Mouse (Mus musculus) urinary bladder, adult 18-20 months (tissue): Measurements from ENCODE around the gene Rbsn.

Experiments used
- DNase-seq, 2 experiments: peaks; one replicate each; pipeline ENCODE4 v3.0.0; 2022; ENCODE audit warnings: low spot score in 2 of 2, mixed read lengths in 2 of 2

The Rbsn gene

DNA sequence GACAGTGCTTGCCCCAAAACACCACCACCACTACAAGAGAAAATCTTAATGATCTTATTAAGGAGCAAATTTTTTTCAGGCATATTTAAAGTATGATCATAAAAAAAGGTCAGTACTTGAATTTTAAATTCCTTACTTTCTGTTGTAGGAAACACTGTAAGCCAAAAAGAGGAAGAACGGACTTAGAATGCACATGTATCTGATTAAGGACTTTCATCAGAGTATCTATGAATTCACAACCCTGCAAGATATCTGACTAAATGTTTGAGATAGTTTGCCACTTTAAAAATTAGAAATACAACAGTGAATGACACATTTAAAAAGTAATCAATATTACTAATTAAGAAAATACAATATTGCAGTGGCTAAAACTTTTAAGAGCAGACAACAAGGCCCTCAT, 38.3 kb downstream of the Rbsn start:
- no peak for DNase-seq

DNA sequence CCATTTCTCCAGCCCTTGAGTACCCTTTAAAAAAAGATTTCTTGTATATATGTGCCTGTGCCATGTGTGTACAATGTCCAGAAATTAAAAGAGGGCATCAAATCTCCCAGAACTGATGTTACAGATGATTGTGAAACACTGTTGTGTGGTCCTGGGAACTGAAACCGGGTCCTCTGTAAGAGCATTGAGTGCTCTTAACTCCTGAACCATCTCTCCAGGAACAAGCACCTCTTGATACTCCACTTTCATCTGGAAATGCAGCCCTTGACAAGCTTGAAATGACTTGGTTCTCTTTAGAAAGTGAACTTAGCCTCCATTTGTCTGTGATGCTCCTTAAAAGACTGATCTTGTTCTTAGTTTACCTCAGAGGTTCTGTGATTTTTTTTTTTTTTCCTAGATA, 52.0 kb downstream of the Rbsn start:
- DNase-seq, result no peak

DNA sequence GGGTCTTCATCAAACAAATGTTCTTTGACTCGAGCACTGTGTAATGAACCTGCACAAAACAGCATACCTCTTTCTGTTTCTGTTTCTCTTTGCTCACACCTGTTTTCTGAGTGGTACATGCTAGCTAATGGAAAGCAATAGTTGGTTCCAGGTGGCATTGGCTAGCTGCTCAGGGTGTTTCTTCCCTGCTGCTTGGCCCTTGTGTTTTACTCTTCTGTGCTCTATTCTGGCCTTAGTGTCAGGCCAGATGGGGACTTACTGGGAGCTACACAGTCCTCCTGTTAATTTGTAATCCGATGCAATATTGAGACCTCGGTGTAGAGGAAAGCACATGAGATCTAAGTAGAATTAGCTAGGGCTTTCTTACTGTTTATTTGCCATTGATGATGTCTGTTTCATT, 55.9 kb downstream of the Rbsn start:
- DNase-seq, result no peak

DNA sequence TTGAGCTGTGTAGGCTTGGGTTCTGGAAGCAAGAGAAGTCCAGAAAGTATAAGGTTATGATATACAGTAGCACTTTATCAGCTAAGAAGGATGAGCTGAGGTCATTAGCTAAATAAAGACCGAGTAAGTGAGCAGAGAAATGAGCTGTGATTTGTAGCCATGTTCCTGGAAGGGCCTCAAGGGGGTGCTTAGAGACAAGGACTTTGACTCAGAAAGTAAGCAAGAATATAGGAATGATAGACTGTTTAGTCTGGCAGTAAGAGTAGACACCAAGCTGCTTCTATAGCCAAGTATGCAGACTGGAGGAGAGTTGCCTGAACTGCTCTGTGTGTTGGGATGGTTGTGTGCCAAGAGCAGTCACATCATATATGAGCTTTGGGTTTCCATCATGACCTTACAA, 61.0 kb downstream of the Rbsn start:
- DNase-seq, result no peak

DNA sequence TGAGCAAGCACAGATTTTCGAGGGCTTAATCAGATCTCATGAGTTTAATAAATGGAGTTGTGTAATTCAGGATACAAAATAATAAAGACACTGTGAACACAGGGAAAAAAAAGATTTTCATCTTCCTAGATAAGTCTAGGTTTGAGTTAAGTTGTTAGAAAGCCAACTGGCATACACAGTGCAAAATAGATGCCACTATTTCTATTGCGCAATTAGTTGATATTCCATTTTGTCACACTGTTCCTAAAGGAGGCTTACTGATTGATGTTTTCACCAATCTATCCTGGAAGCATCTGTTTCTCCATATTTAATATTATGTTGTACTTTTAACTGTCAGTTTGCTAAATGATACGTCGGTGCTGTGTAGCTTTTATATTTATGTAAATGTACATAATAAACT, 68.8 kb downstream of the Rbsn start:
- no peak for DNase-seq
